Mouse (Mus musculus): ENCODE data around the gene Lrrc29.

GRCm38 (mm10) chr8:105281821-105282220, 44.3 kb downstream of the Lrrc29 start:
- TF ChIP-seq CTCF (conservative IDR thresholded peaks at IDR 0.05; ENCODE audit: low read length) = no peak
- TF ChIP-seq POU5F1 (IDR thresholded peaks at IDR 0.05; ENCODE audit: borderline replicate concordance, low read length) = no peak

Measured in E14TG2a.4 (cell line).